Mouse (Mus musculus): ENCODE data around the gene Fthl17a. TPM values are rescaled to one million over a fixed set of nuclear protein-coding genes. Genes with fewer than 3 reads are reported as not detected.

Fthl17a gene
- total RNA-seq (2015; ENCODE audit: low replicate concordance) = not detected in 2 replicates
- not detected in 2 replicates for total RNA-seq (2017; ENCODE audit: low replicate concordance)

DNA sequence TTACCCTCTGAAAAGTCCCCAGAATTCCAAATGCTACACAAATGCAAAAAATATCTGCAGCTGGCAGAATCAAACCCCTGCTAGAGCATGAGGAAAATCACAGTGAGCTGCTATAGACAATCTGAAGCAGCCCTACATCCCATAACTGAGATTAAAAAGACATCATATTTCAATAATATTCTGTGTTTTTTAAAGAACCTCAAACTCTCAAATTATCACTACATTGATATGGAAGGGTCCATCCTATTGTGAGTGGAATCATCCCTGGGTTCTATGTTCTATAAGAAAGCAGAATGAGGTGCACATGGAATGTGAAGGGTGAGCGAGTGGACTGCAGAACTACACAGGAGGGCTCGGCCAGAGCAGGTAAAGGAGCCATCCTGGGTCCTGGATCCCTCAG, at the start of gene Fthl17a:
Gene Fthl17a (plus strand): TSS at position 301 of the 400 bp plus-strand sequence.
- no peak for ATAC-seq (replicated peaks; ENCODE audit: low FRiP score, poor library complexity, severe bottlenecking)

- ATAC-seq (replicated peaks; ENCODE audit: low FRiP score, poor library complexity, severe bottlenecking) = no peak
Measured at GRCm38 (mm10) chrX:85207001-85207400, 42.5 kb upstream of the Fthl17a start.

DNA sequence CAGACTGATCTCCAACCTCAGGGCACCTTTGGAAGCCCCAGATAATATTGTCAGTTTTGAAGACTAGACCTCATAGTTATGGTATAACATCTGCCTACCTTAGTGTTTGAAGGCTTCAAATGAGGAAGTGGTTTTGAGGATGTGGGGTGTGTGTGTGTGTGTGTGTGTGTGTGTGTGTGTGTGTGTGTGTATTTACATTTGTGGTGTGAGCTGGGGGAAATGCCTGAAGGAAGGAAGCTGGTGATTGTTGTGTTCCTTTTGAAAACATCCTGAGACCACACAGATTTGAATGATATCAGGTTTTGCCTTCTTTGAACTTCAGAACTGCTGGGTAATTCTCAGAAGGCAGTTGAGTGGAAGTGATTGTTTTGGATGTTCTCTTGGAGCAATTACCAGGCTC, 22.6 kb upstream of the Fthl17a start:
- ATAC-seq (replicated peaks; ENCODE audit: low FRiP score, poor library complexity, severe bottlenecking) = no peak

DNA sequence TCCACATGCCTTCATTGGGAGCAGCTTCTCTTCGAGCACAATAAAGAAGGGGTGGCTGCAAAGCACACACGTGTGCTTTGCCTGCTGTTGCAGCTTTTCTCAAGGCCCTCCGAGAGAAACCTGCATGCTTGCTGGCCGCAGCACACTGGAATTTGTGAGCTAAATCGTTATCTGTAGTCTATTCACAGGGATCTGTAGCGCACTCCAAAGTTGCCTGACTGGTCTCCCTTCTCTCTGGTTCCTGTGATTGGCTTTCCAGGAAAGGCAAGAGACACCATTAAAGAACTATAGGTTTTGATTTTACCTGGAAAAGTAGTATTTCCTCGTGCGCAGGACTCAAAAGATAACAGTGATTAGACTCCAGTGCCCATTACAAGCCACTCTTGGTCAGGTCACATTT, 22.3 kb downstream of the Fthl17a start:
- ATAC-seq (replicated peaks; ENCODE audit: low FRiP score, poor library complexity, severe bottlenecking) = no peak

DNA sequence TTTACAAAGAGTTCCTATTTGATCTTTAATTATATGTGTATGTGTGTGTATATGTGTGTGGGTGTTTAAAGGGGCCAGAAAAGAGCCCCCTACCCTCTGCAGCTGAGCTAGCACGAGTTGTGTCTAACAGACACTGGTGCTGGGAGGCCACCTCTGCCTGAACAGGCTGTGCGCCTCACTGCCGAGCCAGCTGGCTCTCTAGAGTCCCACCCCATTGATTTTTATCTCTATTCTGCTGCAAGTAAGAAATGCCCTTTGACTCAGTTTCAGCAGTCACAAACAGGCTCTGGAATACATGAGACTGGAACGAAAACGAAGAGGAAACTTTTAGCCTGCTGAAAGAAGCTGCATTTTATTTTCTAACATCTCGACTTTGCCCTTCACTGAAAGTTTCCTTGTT, 22.8 kb downstream of the Fthl17a start:
- ATAC-seq (replicated peaks; ENCODE audit: low FRiP score, poor library complexity, severe bottlenecking) = no peak

DNA sequence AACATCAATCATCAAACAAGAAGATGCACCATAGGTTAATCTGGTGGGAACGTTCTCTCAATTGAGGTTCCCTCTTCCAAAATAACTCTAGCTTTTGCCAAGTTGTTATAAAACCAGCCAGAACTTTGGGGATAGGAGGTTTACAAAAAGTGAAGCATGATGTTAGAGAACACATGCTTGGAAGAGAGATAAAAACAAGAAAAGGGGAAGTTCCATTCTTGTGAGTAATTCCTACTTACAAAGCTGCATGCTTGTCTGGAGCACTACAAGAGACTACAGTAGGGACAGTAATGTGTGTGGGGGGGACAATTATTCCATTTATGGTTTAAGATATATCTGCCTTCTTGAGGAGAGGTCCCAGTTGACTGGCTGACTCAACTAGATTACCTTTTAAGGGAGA, 40.4 kb downstream of the Fthl17a start:
- no peak for ATAC-seq (replicated peaks; ENCODE audit: low FRiP score, poor library complexity, severe bottlenecking)

DNA sequence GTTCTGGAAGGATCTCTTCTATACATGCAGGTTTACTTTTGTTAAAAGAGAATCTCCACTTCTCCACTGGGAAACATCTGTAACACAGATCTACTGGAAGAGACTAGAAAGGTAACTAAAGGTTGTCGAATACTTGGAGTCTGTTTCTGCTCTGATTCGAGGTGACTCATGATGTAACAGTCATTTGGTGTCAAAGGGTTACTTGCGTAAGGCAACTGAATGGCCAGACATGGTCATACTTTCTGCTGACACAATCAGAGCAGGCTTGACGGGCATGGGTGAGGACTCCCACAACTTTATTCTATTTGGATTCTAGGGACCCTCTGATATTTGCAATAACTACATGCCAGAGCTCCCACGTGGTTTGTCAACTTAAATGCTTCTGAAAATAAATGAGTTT, 43.3 kb downstream of the Fthl17a start:
- ATAC-seq (replicated peaks; ENCODE audit: low FRiP score, poor library complexity, severe bottlenecking) = no peak

DNA sequence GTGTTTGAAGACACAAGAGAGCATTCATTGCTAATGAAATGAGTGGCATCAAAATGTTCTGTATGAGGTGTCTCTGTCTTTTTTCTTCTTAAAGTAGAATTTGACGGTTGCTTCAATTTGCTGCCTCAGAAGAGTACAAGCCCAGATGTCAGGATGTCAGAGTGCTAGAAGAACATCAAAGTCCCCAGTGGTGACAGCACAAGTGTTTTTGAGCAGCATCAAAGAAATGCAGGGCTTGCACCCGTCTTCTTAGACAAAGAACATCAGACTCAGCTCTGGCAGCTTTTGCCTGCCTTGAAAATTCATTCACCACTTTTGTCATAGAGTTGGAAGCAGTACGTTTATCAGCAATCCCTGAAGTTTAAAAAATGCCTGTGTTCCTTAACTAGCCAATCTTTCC, 44.5 kb downstream of the Fthl17a start:
- no peak for ATAC-seq (replicated peaks; ENCODE audit: low FRiP score, poor library complexity, severe bottlenecking)

DNA sequence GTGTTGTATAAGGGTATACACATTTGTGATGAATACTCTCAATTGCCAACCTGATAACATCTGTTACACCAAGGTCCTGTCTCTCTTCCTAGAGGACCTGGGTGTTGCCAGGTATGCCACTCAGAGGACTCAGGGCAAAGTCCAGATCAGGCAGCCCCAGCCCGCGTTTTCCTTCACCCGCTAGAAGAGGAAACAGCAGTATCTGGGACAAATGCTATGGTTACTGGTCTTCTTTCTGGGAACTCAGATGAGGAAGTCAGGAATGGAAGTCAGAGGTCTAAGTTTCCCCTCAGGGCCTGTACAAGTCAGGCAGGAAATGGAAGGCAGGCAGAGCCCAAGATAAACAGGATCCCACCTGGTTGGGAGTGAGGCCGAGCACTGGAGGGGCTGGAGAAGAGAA, 55.2 kb downstream of the Fthl17a start:
- ATAC-seq (replicated peaks; ENCODE audit: low FRiP score, poor library complexity, severe bottlenecking) = no peak

- no peak for ATAC-seq (replicated peaks; ENCODE audit: low FRiP score, poor library complexity, severe bottlenecking)
Measured at GRCm38 (mm10) chrX:85318576-85318975, 69.1 kb downstream of the Fthl17a start.

- no peak for ATAC-seq (replicated peaks; ENCODE audit: low FRiP score, poor library complexity, severe bottlenecking)
Measured at GRCm38 (mm10) chrX:85319193-85319592, 69.7 kb downstream of the Fthl17a start.

Data from erythroid progenitor cell, adult 5-6 weeks (primary cell).